Mouse (Mus musculus) right cerebral cortex, adult 2 months (tissue): ENCODE measurements around the gene Fhod1.

ENCODE experiments used
- DNase-seq, 2 experiments: peaks; one replicate each; pipeline ENCODE4 v3.0.0; 2021 to 2022; ENCODE audit warnings: low spot score in 2 of 2

Fhod1 gene

GRCm38 (mm10) chr8:105349096-105349771 is 1.5 kb upstream of the Fhod1 start:
- peak; percentile 28 to 43 for DNase-seq

GRCm38 (mm10) chr8:105348450-105349095 is 820 bp upstream of the Fhod1 start, which contains the start of gene Slc9a5:
Gene Slc9a5 (plus strand): TSS chr8:105348843.
- DNase-seq, result peak; percentile 56 to 61

GRCm38 (mm10) chr8:105346611-105347427 is 934 bp downstream of the Fhod1 start:
- peak; percentile 38 to 56 for DNase-seq

- no peak for DNase-seq
These were observed 2.4 kb downstream of the Fhod1 start for GRCm38 (mm10) chr8:105345061-105345975.

- DNase-seq, result no peak
These were observed 3.8 kb downstream of the Fhod1 start for GRCm38 (mm10) chr8:105343791-105344574.

- no peak for DNase-seq
These were observed 5.0 kb downstream of the Fhod1 start for GRCm38 (mm10) chr8:105342768-105343167.

GRCm38 (mm10) chr8:105341399-105341798 is 6.4 kb downstream of the Fhod1 start:
- DNase-seq, result no peak

- no peak for DNase-seq
These were observed 7.7 kb downstream of the Fhod1 start for GRCm38 (mm10) chr8:105339886-105340635.

GRCm38 (mm10) chr8:105338992-105339391 is 8.8 kb downstream of the Fhod1 start:
- DNase-seq, result no peak

GRCm38 (mm10) chr8:105336373-105337130 is 11.2 kb downstream of the Fhod1 start:
- no peak for DNase-seq

GRCm38 (mm10) chr8:105332523-105332922 is 15.2 kb downstream of the Fhod1 start:
- no peak for DNase-seq

GRCm38 (mm10) chr8:105331931-105332330 is 15.8 kb downstream of the Fhod1 start:
- no peak for DNase-seq

GRCm38 (mm10) chr8:105331469-105331868 is 16.3 kb downstream of the Fhod1 start:
- DNase-seq, result no peak

- DNase-seq, result no peak
These were observed 17.4 kb downstream of the Fhod1 start for GRCm38 (mm10) chr8:105330325-105330724.

- no peak for DNase-seq
These were observed 20.8 kb downstream of the Fhod1 start for GRCm38 (mm10) chr8:105326968-105327367.

GRCm38 (mm10) chr8:105326141-105326672 is 21.5 kb downstream of the Fhod1 start, which contains the start of the genes Lrrc29 and Tmem208:
Gene Lrrc29 (minus strand): TSS chr8:105326278.
Gene Tmem208 (plus strand): TSS chr8:105326354.
- peak; percentile 96 to 98 for DNase-seq

- DNase-seq, result peak in 1 of 2 experiments; percentile 16
These were observed 22.1 kb downstream of the Fhod1 start for GRCm38 (mm10) chr8:105325641-105326093.

GRCm38 (mm10) chr8:105323183-105323582 is 24.6 kb downstream of the Fhod1 start:
- no peak for DNase-seq
